Mouse (Mus musculus) liver, adult 2 months (tissue): ENCODE data around the gene Slc39a11.

Source experiments
- CTCF ChIP-seq: fragments of 200-500 bp; IDR thresholded peaks from 2 replicates; pipeline ENCODE4 v1.5.1; 2011; ENCODE audit warnings: low read depth, low read length, control low read depth
- POLR2A ChIP-seq: fragments of 200-500 bp; IDR thresholded peaks from 2 replicates; pipeline ENCODE4 v1.6.1; 2011; ENCODE audit warnings: low read length, control low read depth; ENCODE audit not compliant: insufficient read depth; ENCODE audit errors: extremely low read depth

GRCm38 (mm10) chr11:113618672-113619419 lies 31.0 kb downstream of the Slc39a11 start, which contains the start of gene Sstr2:
- no peak for TF ChIP-seq CTCF
- no peak for TF ChIP-seq POLR2A
